Mouse (Mus musculus) stomach, postnatal 0 days (tissue): ENCODE measurements around the gene Rpap3. TPM values are rescaled to one million over a fixed set of nuclear protein-coding genes. Genes with fewer than 3 reads are reported as not detected.

Source experiments
- ATAC-seq: fragments of 200-750 bp; cut with Nextera tagmentation; 2 replicates; pipeline ENCODE4 v1.8.0; 2017; ENCODE audit not compliant: low FRiP score, low TSS enrichment
- DNase-seq: peaks from one replicate; pipeline ENCODE4 v3.0.0-alpha.2; 2016; ENCODE audit warnings: low spot score
- H3K27ac ChIP-seq: fragments of 300-500 bp; sonication (generic); replicated peaks from 2 replicates; pipeline ENCODE4 v1.5.1; 2014; ENCODE audit warnings: mild to moderate bottlenecking, control low read depth
- H3K27me3 ChIP-seq: fragments of 300-500 bp; sonication (generic); 2 replicates; pipeline ENCODE4 v1.6.1; 2014; ENCODE audit warnings: low read length; ENCODE audit not compliant: control insufficient read depth, insufficient read depth
- H3K36me3 ChIP-seq: fragments of 300-500 bp; sonication (generic); 2 replicates; pipeline ENCODE4 v1.6.1; 2014; ENCODE audit warnings: low read length, mixed read lengths; ENCODE audit not compliant: control insufficient read depth, insufficient read depth
- H3K4me1 ChIP-seq: fragments of 300-500 bp; sonication (generic); replicated peaks from 2 replicates; pipeline ENCODE4 v1.6.1; 2014; ENCODE audit warnings: antibody characterized with exemption; ENCODE audit not compliant: control insufficient read depth, insufficient read depth
- H3K4me2 ChIP-seq: fragments of 300-500 bp; sonication (generic); replicated peaks from 2 replicates; pipeline ENCODE4 v1.6.1; 2014; ENCODE audit warnings: low read depth, mild to moderate bottlenecking, control low read depth, moderate library complexity
- H3K4me3 ChIP-seq: fragments of 300-500 bp; sonication (generic); 2 replicates; pipeline ENCODE4 v1.5.1; 2014; ENCODE audit warnings: low read depth, low read length, control low read depth
- H3K9ac ChIP-seq: fragments of 300-500 bp; sonication (generic); 2 replicates; pipeline ENCODE4 v1.6.1; 2014; ENCODE audit warnings: mild to moderate bottlenecking, low read length, control low read depth, mixed read lengths
- H3K9me3 ChIP-seq: fragments of 300-500 bp; sonication (generic); 2 replicates; pipeline ENCODE4 v1.6.1; 2016; ENCODE audit warnings: low read length; ENCODE audit not compliant: control insufficient read depth
- CTCF ChIP-seq: IDR thresholded peaks from 2 replicates; pipeline ENCODE4 v1.5.1; 2016; ENCODE audit warnings: antibody characterized with exemption, low read depth, mild to moderate bottlenecking, moderate library complexity
- EP300 ChIP-seq: optimal IDR thresholded peaks from 2 replicates; pipeline ENCODE3; 2016; ENCODE audit warnings: antibody characterized with exemption
- WGBS: fragments of 180-500 bp; shearing (Covaris S2); extraction: QIAGEN DNeasy Blood & Tissue Kit; methylation state at CpG from one replicate; pipeline ENCODE4 v1.1.7; 2014; 5-methylcytosine and 5-hydroxymethylcytosine counted together
- polyA plus RNA-seq: library from polyadenylated mRNA; unstranded; fragments of >200 nt; fragmentation: Nextera tagmentation; extraction: Ambion mirVana; gene quantifications from 2 replicates; pipeline ENCODE4 v1.2.1, GENCODE M21; 2015

Rpap3 gene
- polyA plus RNA-seq, 1 experiment from 2014 or later: 13.3 TPM

GRCm38 (mm10) chr15:97663750-97664406, 41.7 kb downstream of the Rpap3 start:
- 5% methylated on average over 19 of the region's 19 CpGs for WGBS
- no peaks in the 10 kb centered on the region for H3K27me3 ChIP-seq
- DNase-seq (peak; percentile 66), ATAC-seq (peak; percentile 67; the same call in 1 of the 2 replicates)
- H3K9ac ChIP-seq: peak overlapping the region; percentile 47
- no peaks in the 10 kb centered on the region for H3K4me1 ChIP-seq
- no peaks in the 10 kb centered on the region for H3K36me3 ChIP-seq
- 0 out of 2 replicates have a peak overlapping the region, but pooled peaks have one; percentile 46 for H3K27ac ChIP-seq
- TF ChIP-seq EP300 (no peak), CTCF (peak; percentile 84)
- H3K4me2 ChIP-seq: peak overlapping the region; percentile 66
- no peaks in the 10 kb centered on the region for H3K9me3 ChIP-seq
- peak overlapping the region; percentile 37 for H3K4me3 ChIP-seq

GRCm38 (mm10) chr15:97658755-97659116, 46.9 kb downstream of the Rpap3 start:
- no peak overlapping the region for H3K4me3 ChIP-seq
- H3K27me3 ChIP-seq: no peaks in the 10 kb centered on the region
- no peak overlapping the region for H3K27ac ChIP-seq
- ATAC-seq: no peak
- WGBS: 77% methylated on average over 8 of the region's 8 CpGs
- H3K4me2 ChIP-seq: no peak overlapping the region
- no peak for TF ChIP-seq CTCF
- TF ChIP-seq EP300: no peak
- H3K36me3 ChIP-seq: no peaks in the 10 kb centered on the region
- no peak overlapping the region for H3K9ac ChIP-seq
- H3K4me1 ChIP-seq: no peaks in the 10 kb centered on the region
- DNase-seq: no peak
- no peaks in the 10 kb centered on the region for H3K9me3 ChIP-seq

GRCm38 (mm10) chr15:97657856-97658754, 47.5 kb downstream of the Rpap3 start:
- Histone ChIP-seq H3K9me3 (no peaks in the 10 kb centered on the region), H3K9ac (no peak overlapping the region), H3K4me3 (no peak overlapping the region), H3K27ac (no peak overlapping the region), H3K4me1 (no peaks in the 10 kb centered on the region), H3K4me2 (no peak overlapping the region), H3K36me3 (no peaks in the 10 kb centered on the region), H3K27me3 (no peaks in the 10 kb centered on the region)
- WGBS: 78% methylated on average over 26 of the region's 26 CpGs
- ATAC-seq: no peak
- no peak for DNase-seq
- no peak for TF ChIP-seq CTCF
- TF ChIP-seq EP300: no peak

GRCm38 (mm10) chr15:97657420-97657819, 48.2 kb downstream of the Rpap3 start:
- no peak for ATAC-seq
- 91% methylated on average over 14 of the region's 14 CpGs for WGBS
- no peak for TF ChIP-seq CTCF
- TF ChIP-seq EP300: no peak
- DNase-seq: no peak
- no peak overlapping the region for H3K4me2 ChIP-seq
- H3K27ac ChIP-seq: no peak overlapping the region
- no peaks in the 10 kb centered on the region for H3K4me1 ChIP-seq
- no peaks in the 10 kb centered on the region for H3K27me3 ChIP-seq
- no peaks in the 10 kb centered on the region for H3K9me3 ChIP-seq
- H3K36me3 ChIP-seq: no peaks in the 10 kb centered on the region
- H3K4me3 ChIP-seq: no peak overlapping the region
- no peak overlapping the region for H3K9ac ChIP-seq

- TF ChIP-seq CTCF (no peak), EP300 (no peak)
- Histone ChIP-seq H3K9ac (no peak overlapping the region), H3K4me2 (no peak overlapping the region), H3K27ac (no peak overlapping the region), H3K36me3 (no peaks in the 10 kb centered on the region), H3K27me3 (no peaks in the 10 kb centered on the region), H3K4me1 (no peaks in the 10 kb centered on the region), H3K4me3 (no peak overlapping the region), H3K9me3 (no peaks in the 10 kb centered on the region)
- ATAC-seq (no peak), DNase-seq (no peak)
- 70% methylated on average over 4 of the region's 4 CpGs for WGBS
Observed at GRCm38 (mm10) chr15:97649726-97650125, 55.9 kb downstream of the Rpap3 start.

GRCm38 (mm10) chr15:97648176-97648575, 57.4 kb downstream of the Rpap3 start:
- no peak overlapping the region for H3K4me3 ChIP-seq
- H3K27ac ChIP-seq: no peak overlapping the region
- no peaks in the 10 kb centered on the region for H3K27me3 ChIP-seq
- no peak for DNase-seq
- 86% methylated on average over 18 of the region's 18 CpGs for WGBS
- H3K4me2 ChIP-seq: no peak overlapping the region
- no peak for TF ChIP-seq CTCF
- TF ChIP-seq EP300: no peak
- H3K9me3 ChIP-seq: no peaks in the 10 kb centered on the region
- no peak for ATAC-seq
- H3K4me1 ChIP-seq: no peaks in the 10 kb centered on the region
- no peak overlapping the region for H3K9ac ChIP-seq
- H3K36me3 ChIP-seq: no peaks in the 10 kb centered on the region
